Mouse (Mus musculus): ENCODE measurements around the gene Nrxn1. TPM values are rescaled to one million over a fixed set of nuclear protein-coding genes. Genes with fewer than 3 reads are reported as not detected.

The Nrxn1 gene
- total and polyA plus RNA-seq, 3 experiments: not detected

DNA sequence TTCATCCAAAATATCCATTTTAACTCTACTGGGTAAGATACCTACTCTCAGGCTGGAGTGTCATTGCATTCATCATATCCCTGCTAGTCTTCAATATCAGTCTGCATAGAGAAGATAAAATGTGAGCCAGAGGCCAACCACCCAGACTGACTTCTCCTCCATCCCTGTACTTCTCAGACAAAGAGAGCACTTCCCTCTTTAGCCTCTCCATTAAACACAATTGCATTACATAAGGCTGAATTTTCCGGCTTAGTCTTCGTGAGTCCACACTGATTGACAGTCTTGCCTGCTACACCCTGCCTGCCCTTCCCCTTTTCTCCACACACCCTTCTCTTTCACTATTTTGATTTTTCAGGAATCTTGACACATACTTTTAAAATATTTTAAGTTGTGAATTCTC, 858.1 kb downstream of the Nrxn1 start:
- no peak for DNase-seq (ENCODE audit: extremely low read depth)
- dilution Hi-C loops (cut with MboI; ENCODE audit: extremely low pct_ligation_motif_present, extremely low pct_unique_long_range_greater_than_20kb, low sequenced_read_pairs) (no loop called here), in situ Hi-C loops (cut with MboI; ENCODE audit: low pct_ligation_motif_present, low pct_unique_long_range_greater_than_20kb, low sequenced_read_pairs) (no loop called here)
- Histone ChIP-seq H3K27me3 (replicated peaks) (no peaks in the 10 kb centered on the region), H3K27ac (ENCODE audit: insufficient read depth, low read depth) (no peak overlapping the region), H3K4me3 (replicated peaks in 1 of 3; ENCODE audit: low read depth in 2 of 3, low read length in 2 of 3, poor library complexity in 1 of 3) (no peak overlapping the region), H3K79me2 (replicated peaks; ENCODE audit: control insufficient read depth, extremely low read depth, insufficient read depth, poor library complexity, severe bottlenecking) (no peaks in the 10 kb centered on the region), H3K4me1 (ENCODE audit: control insufficient read depth in 1 of 2, insufficient read depth in 2 of 2) (no peaks in the 10 kb centered on the region), H3K36me3 (replicated peaks in 1 of 2; ENCODE audit: control insufficient read depth in 1 of 2, insufficient read depth in 1 of 2, low read length in 1 of 2) (no peaks in the 10 kb centered on the region), H3K9me3 (replicated peaks; ENCODE audit: low read length) (peaks cover 16% of the 10 kb centered on the region), H3K9ac (ENCODE audit: insufficient read depth, low read depth) (no peak overlapping the region), H3K4me2 (ENCODE audit: insufficient read depth, low read depth, poor library complexity, severe bottlenecking) (no peak overlapping the region)
- no peak for TF ChIP-seq ZMIZ1 (IDR thresholded peaks at IDR 0.05; ENCODE audit: low read depth, low read length)
- TF ChIP-seq UBTF (IDR thresholded peaks at IDR 0.05; ENCODE audit: low read depth, low read length): no peak
- TF ChIP-seq ZNF384 (IDR thresholded peaks at IDR 0.05; ENCODE audit: low read depth, low read length): no peak
- TF ChIP-seq USF2 (conservative IDR thresholded peaks at IDR 0.05; ENCODE audit: low read depth, low read length): no peak
- no peak for TF ChIP-seq POLR2A (IDR thresholded peaks at IDR 0.05; ENCODE audit: low read depth, low read length)
- TF ChIP-seq ZC3H11A (IDR thresholded peaks at IDR 0.05; ENCODE audit: low read depth, low read length): no peak
- TF ChIP-seq RCOR1 (conservative IDR thresholded peaks at IDR 0.05; ENCODE audit: low read depth, low read length): no peak
- no peak for TF ChIP-seq CHD2 (IDR thresholded peaks at IDR 0.05; ENCODE audit: low read length)
- TF ChIP-seq MEF2A (IDR thresholded peaks at IDR 0.05; ENCODE audit: borderline replicate concordance, low read depth, low read length): no peak
- no peak for TF ChIP-seq ELF1 (IDR thresholded peaks at IDR 0.05; ENCODE audit: low read depth, low read length)
- no peak for TF ChIP-seq BHLHE40 (IDR thresholded peaks at IDR 0.05; ENCODE audit: low read depth, low read length)
- TF ChIP-seq POLR2AphosphoS2 (IDR thresholded peaks at IDR 0.05; ENCODE audit: low read depth, low read length): no peak
- no peak for TF ChIP-seq ETS1 (conservative IDR thresholded peaks at IDR 0.05; ENCODE audit: low read depth, low read length)

DNA sequence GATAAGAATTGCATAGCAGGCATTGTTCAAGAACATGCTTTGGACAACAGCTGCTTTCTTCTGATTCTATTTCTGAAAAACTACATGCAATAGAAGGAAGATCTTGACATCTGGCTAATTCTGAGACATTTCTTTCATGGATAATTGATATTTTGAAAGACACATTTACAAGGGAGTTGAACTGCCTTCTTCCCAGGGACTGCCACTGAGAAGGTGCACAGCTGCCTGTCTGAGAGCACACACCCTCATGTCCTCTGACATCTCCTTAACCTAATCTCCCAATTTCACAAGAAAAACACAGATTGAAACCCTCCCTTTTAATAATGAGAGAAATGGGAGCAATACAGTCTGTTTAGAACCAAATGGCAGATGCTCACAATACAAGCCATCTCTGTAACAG, 884.3 kb downstream of the Nrxn1 start:
- TF ChIP-seq CHD1 (IDR thresholded peaks at IDR 0.05; ENCODE audit: low read depth, low read length) (no peak), KAT2A (IDR thresholded peaks at IDR 0.05; ENCODE audit: insufficient replicate concordance, low read length) (no peak), E2F4 (IDR thresholded peaks at IDR 0.05; ENCODE audit: insufficient replicate concordance, low read depth, low read length) (no peak), MAX (IDR thresholded peaks at IDR 0.05; ENCODE audit: low read length) (no peak), POLR2A (IDR thresholded peaks at IDR 0.05; ENCODE audit: low read depth, low read length) (no peak), CHD2 (IDR thresholded peaks at IDR 0.05; ENCODE audit: low read length) (no peak), TBP (conservative IDR thresholded peaks at IDR 0.05; ENCODE audit: low read depth, low read length) (no peak), BHLHE40 (IDR thresholded peaks at IDR 0.05; ENCODE audit: low read depth, low read length) (no peak), ZC3H11A (IDR thresholded peaks at IDR 0.05; ENCODE audit: low read depth, low read length) (no peak), MXI1 (IDR thresholded peaks at IDR 0.05; ENCODE audit: low read depth, low read length) (no peak), USF2 (conservative IDR thresholded peaks at IDR 0.05; ENCODE audit: low read depth, low read length) (no peak), NELFE (IDR thresholded peaks at IDR 0.05; ENCODE audit: low read depth, low read length) (no peak), RCOR1 (conservative IDR thresholded peaks at IDR 0.05; ENCODE audit: low read depth, low read length) (no peak), CTCF (conservative IDR thresholded peaks at IDR 0.05 in 1 of 2, IDR thresholded peaks at IDR 0.05 in 1 of 2; ENCODE audit: low read depth in 2 of 2, low read length in 2 of 2) (no peak), NRF1 (IDR thresholded peaks at IDR 0.05; ENCODE audit: low read depth, low read length) (no peak), ZNF384 (IDR thresholded peaks at IDR 0.05; ENCODE audit: low read depth, low read length) (no peak), SIN3A (IDR thresholded peaks at IDR 0.05; ENCODE audit: low read length) (no peak), RAD21 (IDR thresholded peaks at IDR 0.05; ENCODE audit: low read depth, low read length) (no peak)
- Histone ChIP-seq H3K27ac (ENCODE audit: insufficient read depth, low read depth) (no peak overlapping the region), H3K4me2 (ENCODE audit: insufficient read depth, low read depth, poor library complexity, severe bottlenecking) (no peak overlapping the region), H3K4me1 (ENCODE audit: control insufficient read depth in 1 of 2, insufficient read depth in 2 of 2) (no peaks in the 10 kb centered on the region), H3K27me3 (replicated peaks) (no peaks in the 10 kb centered on the region), H3K36me3 (replicated peaks in 1 of 2; ENCODE audit: control insufficient read depth in 1 of 2, insufficient read depth in 1 of 2, low read length in 1 of 2) (no peaks in the 10 kb centered on the region), H3K9ac (ENCODE audit: insufficient read depth, low read depth) (no peak overlapping the region), H3K9me3 (replicated peaks; ENCODE audit: low read length) (peaks cover 26% of the 10 kb centered on the region), H3K79me2 (replicated peaks; ENCODE audit: control insufficient read depth, extremely low read depth, insufficient read depth, poor library complexity, severe bottlenecking) (no peaks in the 10 kb centered on the region), H3K4me3 (replicated peaks in 1 of 3; ENCODE audit: low read depth in 2 of 3, low read length in 2 of 3, poor library complexity in 1 of 3) (no peak overlapping the region)
- in situ Hi-C loops (cut with MboI; ENCODE audit: low pct_ligation_motif_present, low pct_unique_long_range_greater_than_20kb, low sequenced_read_pairs) (no loop called here), dilution Hi-C loops (cut with MboI; ENCODE audit: extremely low pct_ligation_motif_present, extremely low pct_unique_long_range_greater_than_20kb, low sequenced_read_pairs) (no loop called here)
- DNase-seq (ENCODE audit: extremely low read depth): no peak
